ENCODE assay signal across 18 mouse cellular contexts in genomic region chr3:25063217-25063616, GRCm38 (mm10).
"Had no signal": no experiment of that assay in that cellular context is flagged by ENCODE, and none has a peak within 500 bp of the region (broad histone marks: within the 10 kb centered on the region; RNA-seq: fewer than 3 reads in every experiment).

No protein-coding gene starts in this region.

- H3K4me2 ChIP-seq: limb, embryonic 12.5 days; limb, embryonic 15.5 days; liver, embryonic 13.5 days; midbrain, embryonic 11.5 days had no signal

- H3K4me1 ChIP-seq: limb, embryonic 12.5 days; limb, embryonic 15.5 days; liver, embryonic 13.5 days had no signal

- H3K36me3 ChIP-seq: limb, embryonic 12.5 days; limb, embryonic 15.5 days; liver, embryonic 13.5 days had no signal

- H3K9ac ChIP-seq: limb, embryonic 12.5 days; limb, embryonic 15.5 days; liver, embryonic 13.5 days had no signal

- H3K27ac ChIP-seq: limb, embryonic 12.5 days; limb, embryonic 15.5 days; liver, embryonic 13.5 days; stomach, postnatal 0 days had no signal

- H3K4me3 ChIP-seq: limb, embryonic 12.5 days; limb, embryonic 15.5 days; liver, embryonic 13.5 days had no signal

- DNase-seq: kidney, adult 2 months; kidney, postnatal 10 days; kidney, postnatal 36 days; layer of hippocampus, postnatal 36 days; left cerebral cortex, postnatal 4 days; liver, embryonic 13.5 days; lung, adult 2 months; lung, postnatal 14 days; lung, postnatal 4 days; midbrain, embryonic 14.5 days; right cerebral cortex, postnatal 14 days; right cerebral cortex, postnatal 4 days; thymus, adult 2 months; thymus, postnatal 25 days had no signal

- H3K27me3 ChIP-seq: limb, embryonic 12.5 days; limb, embryonic 15.5 days; liver, embryonic 13.5 days had no signal

- H3K9me3 ChIP-seq: limb, embryonic 12.5 days; limb, embryonic 15.5 days; liver, embryonic 13.5 days had no signal
